Mouse (Mus musculus) liver, adult 2 months (tissue): ENCODE data around the gene Zyx. TPM values are rescaled to one million over a fixed set of nuclear protein-coding genes. Genes with fewer than 3 reads are reported as not detected.

Experiments
- DNase-seq: peaks from one replicate; pipeline ENCODE4 v3.0.0-alpha.2; 2011; ENCODE audit warnings: low read depth, low spot score; ENCODE audit errors: extremely low read depth
- H3K27ac ChIP-seq: fragments of 200-500 bp; replicated peaks from 2 replicates; pipeline ENCODE4 v1.5.1; 2012; ENCODE audit warnings: low read depth, mild to moderate bottlenecking, control low read depth, inconsistent platforms, low read length; ENCODE audit not compliant: insufficient read depth
- H3K27me3 ChIP-seq: fragments of 200-500 bp; 2 replicates; pipeline ENCODE4 v1.6.1; 2012; ENCODE audit warnings: mild to moderate bottlenecking, moderate library complexity, low read length, inconsistent platforms; ENCODE audit not compliant: control insufficient read depth, insufficient read depth
- H3K36me3 ChIP-seq: fragments of 200-500 bp; 2 replicates; pipeline ENCODE4 v1.6.1; 2012; ENCODE audit warnings: low read length, inconsistent platforms; ENCODE audit not compliant: control insufficient read depth, insufficient read depth
- H3K4me1 ChIP-seq: fragments of 200-500 bp; 2 replicates; pipeline ENCODE4 v1.6.1; 2011; ENCODE audit warnings: low read length; ENCODE audit not compliant: control insufficient read depth, insufficient read depth
- H3K4me3 ChIP-seq: fragments of 200-500 bp; 2 replicates; pipeline ENCODE4 v1.5.1; 2011; ENCODE audit warnings: low read depth, mild to moderate bottlenecking, control low read depth, low read length, moderate library complexity; ENCODE audit not compliant: insufficient read depth
- H3K79me2 ChIP-seq: fragments of 200-500 bp; 2 replicates; pipeline ENCODE4 v1.6.1; 2012; ENCODE audit warnings: inconsistent platforms, mild to moderate bottlenecking, low read length, moderate library complexity; ENCODE audit not compliant: control insufficient read depth, insufficient read depth
- H3K9ac ChIP-seq: fragments of 200-500 bp; 2 replicates; pipeline ENCODE4 v1.6.1; 2012; ENCODE audit warnings: low read depth, mild to moderate bottlenecking, control low read depth, inconsistent platforms, low read length
- CTCF ChIP-seq: fragments of 200-500 bp; IDR thresholded peaks from 2 replicates; pipeline ENCODE4 v1.5.1; 2011; ENCODE audit warnings: low read depth, low read length, control low read depth
- POLR2A ChIP-seq: fragments of 200-500 bp; IDR thresholded peaks from 2 replicates; pipeline ENCODE4 v1.6.1; 2011; ENCODE audit warnings: low read length, control low read depth; ENCODE audit not compliant: insufficient read depth; ENCODE audit errors: extremely low read depth
- WGBS: fragments of 180-500 bp; shearing (Covaris S2); methylation state at CpG from one replicate; pipeline ENCODE4 v1.1.7; 2018; 5-methylcytosine and 5-hydroxymethylcytosine counted together
- polyA plus RNA-seq: library from polyadenylated mRNA; depleted of rRNA; stranded (reverse); fragments of >200 nt; gene quantifications from 2 replicates; pipeline ENCODE4 v1.2.3, GENCODE M21; 2012; rRNA removed
- total RNA-seq: library from RNA; depleted of rRNA; stranded (reverse); fragments of >200 nt; gene quantifications from 2 replicates; pipeline ENCODE4 v1.2.3, GENCODE M21; 2014; rRNA removed

Gene Zyx
- total and polyA plus RNA-seq, 2 experiments = 6.4 to 49.8 TPM

- DNase-seq = no peak
- H3K27ac ChIP-seq = no peak overlapping the region
- H3K4me1 ChIP-seq = 0 out of 2 replicates have a peak, but pooled peaks cover 3% of the 10 kb centered on the region
- H3K4me3 ChIP-seq = no peak overlapping the region
- TF ChIP-seq POLR2A (no peak), CTCF (no peak)
- H3K36me3 ChIP-seq = no peaks in the 10 kb centered on the region
- H3K27me3 ChIP-seq = no peaks in the 10 kb centered on the region
- no peak overlapping the region for H3K9ac ChIP-seq
- WGBS = 95% methylated on average over 3 of the region's 3 CpGs
- H3K79me2 ChIP-seq = no peaks in the 10 kb centered on the region
Measured at GRCm38 (mm10) chr6:42398285-42398684, 48.9 kb downstream of the Zyx start.

- H3K9ac ChIP-seq = no peak overlapping the region
- 100% methylated on average over 1 of the region's 1 CpGs for WGBS
- H3K27me3 ChIP-seq = no peaks in the 10 kb centered on the region
- no peak overlapping the region for H3K4me3 ChIP-seq
- no peak for DNase-seq
- no peak for TF ChIP-seq POLR2A
- TF ChIP-seq CTCF = no peak
- H3K36me3 ChIP-seq = no peaks in the 10 kb centered on the region
- no peaks in the 10 kb centered on the region for H3K79me2 ChIP-seq
- H3K27ac ChIP-seq = no peak overlapping the region
- H3K4me1 ChIP-seq = 0 out of 2 replicates have a peak, but pooled peaks cover 3% of the 10 kb centered on the region
Measured at GRCm38 (mm10) chr6:42398998-42399397, 49.6 kb downstream of the Zyx start.

GRCm38 (mm10) chr6:42399938-42400337, 50.5 kb downstream of the Zyx start, which contains the start of gene Tas2r143:
TSS of gene Tas2r143 (plus strand) at chr6:42400238.
- 95% methylated on average over 1 of the region's 1 CpGs for WGBS
- no peak for TF ChIP-seq POLR2A
- no peak for TF ChIP-seq CTCF
- no peaks in the 10 kb centered on the region for H3K36me3 ChIP-seq

GRCm38 (mm10) chr6:42405134-42405533, 55.7 kb downstream of the Zyx start, which contains the start of gene Tas2r135:
TSS of gene Tas2r135 (plus strand) at chr6:42405434.
- Histone ChIP-seq H3K9ac (no peak within 1 kb of the TSS), H3K4me1 (no peaks in the 10 kb centered on the region), H3K79me2 (no peaks in the 10 kb centered on the region), H3K4me3 (no peak within 1 kb of the TSS), H3K27me3 (no peaks in the 10 kb centered on the region), H3K36me3 (no peaks in the 10 kb centered on the region), H3K27ac (no peak within 1 kb of the TSS)
- TF ChIP-seq POLR2A (no peak), CTCF (no peak)
- DNase-seq = no peak
- WGBS = 86% methylated on average over 2 of the region's 2 CpGs

More at GRCm38 (mm10) chr6:42399938-42400337, 50.5 kb downstream of the Zyx start, which contains the start of gene Tas2r143:
- H3K27ac ChIP-seq = no peak within 1 kb of the TSS
- 0 out of 2 replicates have a peak, but pooled peaks cover 3% of the 10 kb centered on the region for H3K4me1 ChIP-seq
- H3K9ac ChIP-seq = no peak within 1 kb of the TSS
- H3K79me2 ChIP-seq = no peaks in the 10 kb centered on the region
- H3K27me3 ChIP-seq = no peaks in the 10 kb centered on the region
- no peak for DNase-seq
- no peak within 1 kb of the TSS for H3K4me3 ChIP-seq

Other genes starting within 250 kb of the Zyx start
- gene Tas2r139, start 208.7 kb upstream of the Zyx start, total RNA-seq = not detected in 2 replicates
- not detected in 2 replicates for gene Tas2r139, start 208.7 kb upstream of the Zyx start, polyA plus RNA-seq
- gene Tas2r144, start 134.3 kb upstream of the Zyx start, total RNA-seq = not detected in 2 replicates
- not detected in 2 replicates for gene Tas2r144, start 134.3 kb upstream of the Zyx start, polyA plus RNA-seq
- gene Gstk1, start 103.7 kb upstream of the Zyx start, total RNA-seq = 279 and 283 TPM in 2 replicates
- gene Gstk1, start 103.7 kb upstream of the Zyx start, polyA plus RNA-seq = 166 and 218 TPM in 2 replicates
- 0.46 TPM in 1 of 2 replicates, not detected in the other for gene Tmem139, start 87.7 kb upstream of the Zyx start, total RNA-seq
- 0.29 and 0.37 TPM in 2 replicates for gene Tmem139, start 87.7 kb upstream of the Zyx start, polyA plus RNA-seq
- gene Casp2, start 84.6 kb upstream of the Zyx start, total RNA-seq = 5.6 and 6.2 TPM in 2 replicates
- 3.7 and 3.8 TPM in 2 replicates for gene Casp2, start 84.6 kb upstream of the Zyx start, polyA plus RNA-seq
- 0.09 TPM in 1 of 2 replicates, not detected in the other for gene Clcn1, start 62.9 kb upstream of the Zyx start, total RNA-seq
- 0.02 TPM in 1 of 2 replicates, not detected in the other for gene Clcn1, start 62.9 kb upstream of the Zyx start, polyA plus RNA-seq
- gene Fam131b, start 25.0 kb upstream of the Zyx start, total RNA-seq = under 0.01 TPM in 1 of 2 replicates, not detected in the other
- not detected in 2 replicates for gene Fam131b, start 25.0 kb upstream of the Zyx start, polyA plus RNA-seq
- gene Epha1, start 23.6 kb downstream of the Zyx start, total RNA-seq = 27.6 and 30.9 TPM in 2 replicates
- 27.1 and 28.1 TPM in 2 replicates for gene Epha1, start 23.6 kb downstream of the Zyx start, polyA plus RNA-seq
- gene Tas2r143, start 50.6 kb downstream of the Zyx start, total RNA-seq = 0.27 and 0.83 TPM in 2 replicates
- gene Tas2r143, start 50.6 kb downstream of the Zyx start, polyA plus RNA-seq = 0.13 and 0.17 TPM in 2 replicates
- 0.27 and 0.28 TPM in 2 replicates for gene Tas2r135, start 55.8 kb downstream of the Zyx start, total RNA-seq
- not detected in 2 replicates for gene Tas2r135, start 55.8 kb downstream of the Zyx start, polyA plus RNA-seq
- gene Tas2r126, start 84.9 kb downstream of the Zyx start, total RNA-seq = 0.20 and 0.28 TPM in 2 replicates
- not detected in 2 replicates for gene Tas2r126, start 84.9 kb downstream of the Zyx start, polyA plus RNA-seq
- gene Olfr458, start 115.6 kb downstream of the Zyx start, total RNA-seq = not detected in 2 replicates
- gene Olfr458, start 115.6 kb downstream of the Zyx start, polyA plus RNA-seq = not detected in 2 replicates
- not detected in 2 replicates for gene Olfr457, start 126.7 kb downstream of the Zyx start, total RNA-seq
- gene Olfr457, start 126.7 kb downstream of the Zyx start, polyA plus RNA-seq = not detected in 2 replicates
- gene Olfr456, start 137.6 kb downstream of the Zyx start, total RNA-seq = not detected in 2 replicates
- not detected in 2 replicates for gene Olfr456, start 137.6 kb downstream of the Zyx start, polyA plus RNA-seq
- gene Olfr455, start 198.0 kb downstream of the Zyx start, total RNA-seq = not detected in 2 replicates
- gene Olfr455, start 198.0 kb downstream of the Zyx start, polyA plus RNA-seq = not detected in 2 replicates
- gene Tcaf3, start 248.1 kb downstream of the Zyx start, total RNA-seq = not detected in 2 replicates
- not detected in 2 replicates for gene Tcaf3, start 248.1 kb downstream of the Zyx start, polyA plus RNA-seq